Mouse (Mus musculus) liver, postnatal 0 days (tissue): ENCODE measurements at regions not wholly inside any gene's neighbourhood (a gene's known extent, or its start where the extent isn't known, plus 50 kb on each side); places are given as distances from the start of the nearest gene placed in this dataset.

Source experiments
- CTCF ChIP-seq: sonication (generic); IDR thresholded peaks from 2 replicates; pipeline ENCODE4 v1.5.1; 2016; ENCODE audit warnings: antibody characterized with exemption, low read depth
- EP300 ChIP-seq: IDR thresholded peaks from 2 replicates; pipeline ENCODE4 v1.6.1; 2016; ENCODE audit warnings: antibody characterized with exemption, low read depth, mild to moderate bottlenecking

DNA sequence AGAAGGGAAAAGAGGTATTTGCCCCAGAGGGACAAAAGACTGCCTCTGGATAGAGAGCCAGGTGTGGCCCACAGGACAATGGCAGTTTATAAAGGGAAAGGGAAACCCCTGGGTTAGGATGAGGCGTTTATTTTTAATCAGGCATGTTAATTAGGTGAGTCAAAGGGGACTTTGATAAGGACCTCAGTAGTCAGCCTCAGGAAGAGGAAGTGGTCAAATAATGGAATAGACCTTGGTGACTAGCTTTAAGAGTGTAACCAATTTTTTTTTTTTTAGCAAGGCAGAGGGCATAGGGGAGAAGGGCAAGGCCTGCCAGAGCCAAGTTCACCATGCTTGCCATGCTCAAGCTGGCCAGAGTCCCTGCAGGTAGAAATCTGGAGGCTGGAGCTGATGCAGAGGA is 95.2 kb downstream of the Duxbl3 start:
- TF ChIP-seq EP300 (no peak), CTCF (no peak)
